Mouse (Mus musculus) MEL (cell line): ENCODE data around the gene Msrb1. TPM values are rescaled to one million over a fixed set of nuclear protein-coding genes. Genes with fewer than 3 reads are reported as not detected.
"Not testable (repeated sequence)": the region's sequence is repeated elsewhere in the genome, so short reads cannot be mapped to it uniquely, and the experiment has no call there.

ENCODE experiments used
- DNase-seq: peaks from one replicate; pipeline ENCODE4 v3.0.0; 2011; ENCODE audit warnings: low read depth, low spot score
- H3K27ac ChIP-seq: 2 replicates; pipeline ENCODE4 v1.5.1; 2012; ENCODE audit warnings: low read depth, mild to moderate bottlenecking, control low read depth, low read length, moderate library complexity; ENCODE audit not compliant: control insufficient read depth
- H3K27me3 ChIP-seq, 2 experiments: fragments of 150-350 bp in 1 of 2; sonication (generic) in 1 of 2; 2 replicates each; pipeline ENCODE4 v1.6.1; 2012; ENCODE audit warnings: low read length in 2 of 2, mild to moderate bottlenecking in 2 of 2, improper control_type of control experiment in 1 of 2, moderate library complexity in 1 of 2; ENCODE audit not compliant: insufficient read depth in 2 of 2, control insufficient read depth in 1 of 2
- H3K36me3 ChIP-seq, 2 experiments: 2 replicates each; pipeline ENCODE4 v1.6.1; 2012 to 2014; ENCODE audit warnings: low read length in 2 of 2, improper control_type of control experiment in 1 of 2, inconsistent platforms in 1 of 2, mild to moderate bottlenecking in 1 of 2; ENCODE audit not compliant: insufficient read depth in 2 of 2, control insufficient read depth in 1 of 2
- H3K4me1 ChIP-seq, 2 experiments: fragments of 150-350 bp in 1 of 2; sonication (generic) in 1 of 2; 2 replicates each; pipeline ENCODE4 v1.6.1; 2012; ENCODE audit warnings: low read length in 2 of 2, improper control_type of control experiment in 1 of 2, mild to moderate bottlenecking in 1 of 2; ENCODE audit not compliant: insufficient read depth in 2 of 2, control insufficient read depth in 1 of 2
- H3K4me3 ChIP-seq, 2 experiments: fragments of 150-350 bp in 1 of 2; sonication (generic) in 1 of 2; 2 replicates each; pipeline ENCODE4 v1.5.1; 2012; ENCODE audit warnings: low read depth in 2 of 2, low read length in 2 of 2, mild to moderate bottlenecking in 2 of 2, moderate library complexity in 2 of 2, control low read depth in 1 of 2, improper control_type of control experiment in 1 of 2; ENCODE audit not compliant: control insufficient read depth in 1 of 2, insufficient read depth in 1 of 2
- H3K79me2 ChIP-seq: 2 replicates; pipeline ENCODE4 v1.6.1; 2012; ENCODE audit warnings: mild to moderate bottlenecking, low read length, moderate library complexity; ENCODE audit not compliant: control insufficient read depth, poor library complexity, insufficient read depth
- H3K9ac ChIP-seq: 2 replicates; pipeline ENCODE4 v1.6.1; 2012; ENCODE audit warnings: low read depth, mild to moderate bottlenecking, control low read depth, low read length, moderate library complexity; ENCODE audit not compliant: control insufficient read depth, poor library complexity, severe bottlenecking
- H3K9me3 ChIP-seq: fragments of 150-350 bp; sonication (generic); replicated peaks from 2 replicates; pipeline ENCODE4 v1.6.1; 2012; ENCODE audit warnings: mild to moderate bottlenecking, low read length, improper control_type of control experiment, moderate library complexity; ENCODE audit not compliant: insufficient read depth
- BHLHE40 ChIP-seq: IDR thresholded peaks from 2 replicates; pipeline ENCODE4 v1.6.1; 2012; ENCODE audit warnings: low read depth, mild to moderate bottlenecking, inconsistent platforms, low read length, improper control_type of control experiment, borderline replicate concordance
- CHD1 ChIP-seq: IDR thresholded peaks from 2 replicates; pipeline ENCODE4 v1.6.1; 2012; ENCODE audit warnings: low read depth, mild to moderate bottlenecking, inconsistent platforms, low read length, improper control_type of control experiment
- CTCF ChIP-seq, 3 experiments: IDR thresholded peaks in 2 of 3; conservative IDR thresholded peaks in 1 of 3; 2 replicates each; pipeline ENCODE4 v1.5.1; 2011 to 2012; ENCODE audit warnings: low read length in 3 of 3, low read depth in 2 of 3, mild to moderate bottlenecking in 2 of 3, improper control_type of control experiment in 1 of 3, inconsistent platforms in 1 of 3, mixed read lengths in 1 of 3, moderate library complexity in 1 of 3; ENCODE audit not compliant: control insufficient read depth in 1 of 3, insufficient read depth in 1 of 3, poor library complexity in 1 of 3, severe bottlenecking in 1 of 3
- E2F4 ChIP-seq: IDR thresholded peaks from 2 replicates; pipeline ENCODE4 v1.6.1; 2011; ENCODE audit warnings: low read depth, low read length, improper control_type of control experiment, borderline replicate concordance
- EP300 ChIP-seq, 2 experiments: IDR thresholded peaks; 2 replicates each; pipeline ENCODE4 v1.6.1; 2011; ENCODE audit warnings: improper control_type of control experiment in 2 of 2, low read length in 2 of 2, low read depth in 1 of 2, mild to moderate bottlenecking in 1 of 2
- GATA1 ChIP-seq: IDR thresholded peaks from 2 replicates; pipeline ENCODE4 v1.6.1; 2011; ENCODE audit warnings: low read depth, low read length, improper control_type of control experiment
- JUND ChIP-seq: IDR thresholded peaks from 2 replicates; pipeline ENCODE4 v1.6.1; 2011; ENCODE audit warnings: low read depth, mild to moderate bottlenecking, improper control_type of control experiment, low read length
- MAFK ChIP-seq: IDR thresholded peaks from 2 replicates; pipeline ENCODE4 v1.6.1; 2011; ENCODE audit warnings: low read depth, mild to moderate bottlenecking, low read length, improper control_type of control experiment, borderline replicate concordance
- MAX ChIP-seq: IDR thresholded peaks from 2 replicates; pipeline ENCODE4 v1.6.1; 2011; ENCODE audit warnings: low read length, improper control_type of control experiment
- MAZ ChIP-seq: IDR thresholded peaks from 2 replicates; pipeline ENCODE4 v1.6.1; 2012; ENCODE audit warnings: low read depth, mild to moderate bottlenecking, inconsistent platforms, low read length, improper control_type of control experiment
- MEF2A ChIP-seq: IDR thresholded peaks from 2 replicates; pipeline ENCODE4 v1.6.1; 2014; ENCODE audit warnings: low read depth, mild to moderate bottlenecking, inconsistent platforms, low read length, improper control_type of control experiment; ENCODE audit not compliant: poor library complexity, insufficient replicate concordance, severe bottlenecking; ENCODE audit errors: extremely low read depth
- MYB ChIP-seq: IDR thresholded peaks from 2 replicates; pipeline ENCODE4 v1.6.1; 2011; ENCODE audit warnings: mild to moderate bottlenecking, low read depth, low read length, improper control_type of control experiment
- MYC ChIP-seq: IDR thresholded peaks from 2 replicates; pipeline ENCODE4 v1.6.1; 2011; ENCODE audit warnings: low read depth, mild to moderate bottlenecking, low read length, improper control_type of control experiment, moderate library complexity
- NELFE ChIP-seq: IDR thresholded peaks from 2 replicates; pipeline ENCODE4 v1.6.1; 2011; ENCODE audit warnings: low read depth, low read length, improper control_type of control experiment
- NRF1 ChIP-seq: IDR thresholded peaks from 2 replicates; pipeline ENCODE4 v1.6.1; 2014; ENCODE audit warnings: low read depth, mild to moderate bottlenecking, inconsistent platforms, low read length, improper control_type of control experiment, moderate library complexity; ENCODE audit not compliant: poor library complexity, insufficient read depth, severe bottlenecking
- POLR2A ChIP-seq, 2 experiments: IDR thresholded peaks; 2 replicates each; pipeline ENCODE4 v1.6.1; 2011 to 2012; ENCODE audit warnings: low read length in 2 of 2, mild to moderate bottlenecking in 2 of 2, control low read depth in 1 of 2, improper control_type of control experiment in 1 of 2, low read depth in 1 of 2, moderate library complexity in 1 of 2; ENCODE audit not compliant: control insufficient read depth in 1 of 2, insufficient read depth in 1 of 2, poor library complexity in 1 of 2
- POLR2AphosphoS2 ChIP-seq: IDR thresholded peaks from 2 replicates; pipeline ENCODE4 v1.6.1; 2011; ENCODE audit warnings: low read length, improper control_type of control experiment
- POLR2AphosphoS5 ChIP-seq: IDR thresholded peaks from 2 replicates; pipeline ENCODE4 v1.6.1; 2012; ENCODE audit warnings: low read depth, borderline replicate concordance, mild to moderate bottlenecking, inconsistent platforms, low read length, moderate library complexity, mixed read lengths
- RAD21 ChIP-seq: IDR thresholded peaks from 2 replicates; pipeline ENCODE4 v1.6.1; 2011; ENCODE audit warnings: mild to moderate bottlenecking, low read depth, low read length, improper control_type of control experiment
- RCOR1 ChIP-seq: IDR thresholded peaks from 2 replicates; pipeline ENCODE4 v1.6.1; 2012; ENCODE audit warnings: low read depth, mild to moderate bottlenecking, inconsistent platforms, low read length, improper control_type of control experiment
- TAL1 ChIP-seq: IDR thresholded peaks from 2 replicates; pipeline ENCODE4 v1.6.1; 2012; ENCODE audit warnings: mild to moderate bottlenecking, inconsistent platforms, low read length, moderate library complexity, mixed read lengths
- TBP ChIP-seq: IDR thresholded peaks from 2 replicates; pipeline ENCODE4 v1.8.0; 2011; ENCODE audit warnings: low read depth, low read length, improper control_type of control experiment
- TCF12 ChIP-seq: IDR thresholded peaks from 2 replicates; pipeline ENCODE4 v1.6.1; 2014; ENCODE audit warnings: low read depth, mild to moderate bottlenecking, inconsistent platforms, low read length, improper control_type of control experiment, moderate library complexity
- UBTF ChIP-seq: IDR thresholded peaks from 2 replicates; pipeline ENCODE4 v1.6.1; 2012; ENCODE audit warnings: low read depth, mild to moderate bottlenecking, inconsistent platforms, low read length, improper control_type of control experiment, moderate library complexity, borderline replicate concordance; ENCODE audit not compliant: insufficient read depth
- USF1 ChIP-seq: IDR thresholded peaks from 2 replicates; pipeline ENCODE4 v1.6.1; 2014; ENCODE audit warnings: low read depth, mild to moderate bottlenecking, inconsistent platforms, low read length, improper control_type of control experiment, moderate library complexity
- USF2 ChIP-seq, 2 experiments: IDR thresholded peaks; 2 replicates each; pipeline ENCODE4 v1.6.1; 2011 to 2012; ENCODE audit warnings: improper control_type of control experiment in 2 of 2, low read length in 2 of 2, borderline replicate concordance in 1 of 2, inconsistent platforms in 1 of 2, low read depth in 1 of 2, mild to moderate bottlenecking in 1 of 2; ENCODE audit not compliant: insufficient read depth in 1 of 2
- ZKSCAN1 ChIP-seq: IDR thresholded peaks from 2 replicates; pipeline ENCODE4 v1.6.1; 2012; ENCODE audit warnings: low read depth, mild to moderate bottlenecking, inconsistent platforms, low read length, improper control_type of control experiment, moderate library complexity
- ZMIZ1 ChIP-seq: IDR thresholded peaks from 2 replicates; pipeline ENCODE4 v1.6.1; 2012; ENCODE audit warnings: low read depth, mild to moderate bottlenecking, inconsistent platforms, low read length, improper control_type of control experiment, moderate library complexity
- ZNF384 ChIP-seq: IDR thresholded peaks from 2 replicates; pipeline ENCODE4 v1.6.1; 2012; ENCODE audit warnings: low read depth, mild to moderate bottlenecking, inconsistent platforms, low read length, improper control_type of control experiment
- polyA plus RNA-seq, 2 experiments: library from polyadenylated mRNA; stranded (reverse) in 1 of 2; unstranded in 1 of 2; fragments of >175 nt in 1 of 2; fragments of >200 nt in 1 of 2; gene quantifications; 2 replicates each; pipeline versions ENCODE4 v1.2.1 to v1.2.4; 2012; ENCODE audit warnings: low replicate concordance in 2 of 2, low read depth in 1 of 2; ENCODE audit not compliant: insufficient read length in 2 of 2, insufficient read depth in 1 of 2, missing spikeins in 1 of 2
- total RNA-seq: library from RNA; depleted of rRNA; stranded (reverse); fragments of 300-350 nt; gene quantifications from 2 replicates; pipeline ENCODE4 v1.2.3, GENCODE M21; 2012

Msrb1 gene
- total and polyA plus RNA-seq, 3 experiments, result 31.9 to 58.6 TPM; not detected in 1

GRCm38 (mm10) chr17:24718938-24719337, 17.5 kb upstream of the Msrb1 start:
- Histone ChIP-seq H3K9ac (peak overlapping the region; percentile 98), H3K36me3 (peaks cover 5 to 10% of the 10 kb centered on the region in 2 experiments; a peak in 3 of 4 replicates), H3K79me2 (peaks cover 49% of the 10 kb centered on the region), H3K4me3 (peak overlapping the region; percentile 39 to 98), H3K27ac (peak overlapping the region; percentile 6)
- DNase-seq, H3K9me3 ChIP-seq, H3K27me3 ChIP-seq, H3K4me1 ChIP-seq: not testable (repeated sequence)
- TF ChIP-seq MYC, result peak; percentile 66; the same call in 1 of the 2 replicates
- peak; percentile 46; the same call in 1 of the 2 replicates for TF ChIP-seq CHD1

GRCm38 (mm10) chr17:24719494-24720222, 16.8 kb upstream of the Msrb1 start:
- Histone ChIP-seq H3K36me3 (peaks cover 5 to 11% of the 10 kb centered on the region in 2 experiments; a peak in 3 of 4 replicates), H3K27ac (peak overlapping the region; percentile 87), H3K79me2 (peaks cover 51% of the 10 kb centered on the region), H3K4me3 (peak overlapping the region; percentile 69 to 98), H3K9ac (peak overlapping the region; percentile 98), H3K27me3 (no peaks in the 10 kb centered on the region), H3K4me1 (peaks cover 0 to 10% of the 10 kb centered on the region in 2 experiments; a peak in 2 of 4 replicates), H3K9me3 (no peaks in the 10 kb centered on the region)
- peak; percentile 99 for DNase-seq
- TF ChIP-seq CHD1 (no peak), USF2 (IDR thresholded peaks at IDR 0.05; ENCODE audit: borderline replicate concordance in 1 of 2, insufficient read depth in 1 of 2, low read depth in 1 of 2, low read length in 2 of 2) (no peak), POLR2AphosphoS2 (peak; percentile 99), MAZ (no peak), TCF12 (0 out of 2 replicates have a peak, but pooled peaks have one; percentile 66), TBP (peak; percentile 99), POLR2A (IDR thresholded peaks at IDR 0.05; ENCODE audit: control insufficient read depth in 1 of 2, insufficient read depth in 1 of 2, low read depth in 1 of 2, low read length in 2 of 2, poor library complexity in 1 of 2) (peak; percentile 77 to 98), ZNF384 (no peak), CTCF (IDR thresholded peaks at IDR 0.05 in 2 of 3, conservative IDR thresholded peaks at IDR 0.05 in 1 of 3; ENCODE audit: control insufficient read depth in 1 of 3, insufficient read depth in 1 of 3, low read depth in 2 of 3, low read length in 3 of 3, poor library complexity in 1 of 3, severe bottlenecking in 1 of 3) (no peak), POLR2AphosphoS5 (peak; percentile 98), JUND (no peak), RCOR1 (no peak), NRF1 (peak; percentile 76), GATA1 (no peak), TAL1 (no peak), ZMIZ1 (peak; percentile 98), BHLHE40 (no peak), UBTF (no peak), USF1 (peak; percentile 68), RAD21 (no peak), EP300 (IDR thresholded peaks at IDR 0.05; ENCODE audit: low read depth in 1 of 2, low read length in 2 of 2) (no peak), NELFE (peak; percentile 100), MYC (peak; percentile 99), ZKSCAN1 (no peak), MEF2A (no peak), MAFK (no peak), E2F4 (no peak), MYB (no peak), MAX (peak; percentile 92)
